29 mouse cellular contexts compared by ENCODE assay signal in the genomic region with DNA sequence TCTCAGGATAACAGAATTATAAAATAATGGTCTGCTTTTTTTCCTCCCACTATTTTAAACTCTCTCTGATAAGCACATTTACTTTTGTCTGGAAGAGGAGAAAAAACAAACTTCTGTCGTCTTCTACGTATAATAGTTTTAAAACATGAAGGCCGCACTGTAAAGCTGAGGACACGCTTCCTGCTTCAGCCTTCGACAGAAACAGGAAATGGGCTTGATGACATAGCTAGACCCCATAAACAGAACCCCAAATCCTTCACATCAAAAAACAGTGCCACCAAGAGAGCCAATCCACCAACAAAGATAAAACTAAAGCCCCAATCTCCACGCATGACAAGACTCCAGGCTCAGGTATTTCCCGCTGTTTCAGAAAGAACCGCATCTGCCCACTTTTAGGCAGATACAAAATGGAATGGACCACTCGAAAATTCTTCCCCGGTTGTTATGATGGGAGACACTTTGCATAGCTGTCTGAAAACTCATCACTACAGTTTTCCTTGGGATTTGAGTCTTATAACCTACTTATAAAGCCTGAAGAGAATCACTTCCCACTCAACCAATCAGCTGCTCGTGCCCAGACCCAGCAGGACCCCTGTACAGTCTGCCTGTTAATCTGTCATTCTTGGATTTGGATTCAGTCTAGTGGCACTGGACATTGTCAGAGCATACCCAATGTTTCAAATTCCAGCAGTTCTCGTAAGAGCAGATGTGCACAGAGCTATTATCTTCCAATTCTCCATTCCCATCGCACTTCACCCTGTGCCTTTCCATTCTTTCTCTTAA. TPM values are rescaled to one million over a fixed set of nuclear protein-coding genes. Genes with fewer than 3 reads are reported as not detected.
DNase-seq lines count a peak whose midpoint lies in the region; TF ChIP-seq lines count a peak whose summit lies in the region.
"Had no signal": no experiment of that assay in that cellular context is flagged by ENCODE, and none has a peak within 500 bp of the region (broad histone marks: within the 10 kb centered on the region; RNA-seq: fewer than 3 reads in every experiment).

No protein-coding gene starts in this region.

- intact Hi-C loops in gastrocnemius, adult 2 months (cut with DNase I), result no loop called here

- H3K27me3 ChIP-seq in midbrain, embryonic 10.5 days (ENCODE audit: low read depth, poor library complexity, severe bottlenecking), result no peaks in the 10 kb centered on the region
- H3K27me3 ChIP-seq: embryonic facial prominence, embryonic 13.5 days; heart, embryonic 12.5 days; hindbrain, embryonic 13.5 days; kidney, embryonic 15.5 days; limb, embryonic 15.5 days; neural tube, embryonic 12.5 days had no signal

- no peak overlapping the region for H3K4me3 ChIP-seq in gastrocnemius, adult 2 months
- no peak overlapping the region for H3K4me3 ChIP-seq in cortical plate, adult 2 months (ENCODE audit: insufficient read depth, low read length)
- H3K4me3 ChIP-seq in midbrain, embryonic 10.5 days, result no peak overlapping the region
- H3K4me3 ChIP-seq: embryonic facial prominence, embryonic 13.5 days; forebrain, embryonic 10.5 days; heart, embryonic 12.5 days; hindbrain, embryonic 13.5 days; kidney, embryonic 15.5 days; limb, embryonic 10.5 days; limb, embryonic 15.5 days; neural tube, embryonic 12.5 days had no signal

- H3K36me3 ChIP-seq in midbrain, embryonic 10.5 days, result no peaks in the 10 kb centered on the region
- H3K36me3 ChIP-seq: embryonic facial prominence, embryonic 13.5 days; forebrain, embryonic 10.5 days; heart, embryonic 12.5 days; hindbrain, embryonic 13.5 days; kidney, embryonic 15.5 days; limb, embryonic 10.5 days; limb, embryonic 15.5 days; neural tube, embryonic 12.5 days had no signal

- TF ChIP-seq CTCF in gastrocnemius, adult 2 months (IDR thresholded peaks at IDR 0.05), result no peak
- no peak for TF ChIP-seq CTCF in cortical plate, adult 2 months (IDR thresholded peaks at IDR 0.05; ENCODE audit: extremely low read depth, insufficient read depth, low read length)

- H3K9me3 ChIP-seq in midbrain, embryonic 10.5 days (replicated peaks), result no peaks in the 10 kb centered on the region
- H3K9me3 ChIP-seq: embryonic facial prominence, embryonic 13.5 days; forebrain, embryonic 10.5 days; G1E; heart, embryonic 12.5 days; hindbrain, embryonic 13.5 days; kidney, embryonic 15.5 days; limb, embryonic 10.5 days; limb, embryonic 15.5 days; neural tube, embryonic 12.5 days had no signal

- no peak for DNase-seq in gastrocnemius, adult 2 months
- no peak for DNase-seq in gastrocnemius, postnatal 10 days
- DNase-seq in CD4-positive, CD25-positive, alpha-beta regulatory T cell, adult 2 months (ENCODE audit: low read depth, low spot score), result peak; percentile 46
- DNase-seq in naive thymus-derived CD4-positive, alpha-beta T cell, adult 2 months (ENCODE audit: low read depth), result peak; percentile 67
- DNase-seq in kidney, postnatal 14 days, result no peak
- no peak for DNase-seq in midbrain, embryonic 10.5 days (ENCODE audit: low spot score)
- DNase-seq: adrenal gland, postnatal 14 days; cerebellum, adult 11 months; cerebellum, adult 9-11 months; gastrocnemius, postnatal 14 days; heart, adult 18-20 months; heart, postnatal 4 days; kidney, adult 18-20 months; kidney, postnatal 4 days; layer of hippocampus, postnatal 36 days; lung, embryonic 14.5 days; lung, postnatal 14 days; right cerebral cortex, postnatal 4 days had no signal

- peak overlapping the region; percentile 91; the same call in 1 of the 2 replicates for H3K27ac ChIP-seq in gastrocnemius, adult 2 months
- 0 out of 2 replicates have a peak overlapping the region, but pooled peaks have one; percentile 35 for H3K27ac ChIP-seq in cortical plate, adult 2 months (ENCODE audit: insufficient read depth, low read length)
- no peak overlapping the region for H3K27ac ChIP-seq in midbrain, embryonic 10.5 days (replicated peaks)
- H3K27ac ChIP-seq: embryonic facial prominence, embryonic 13.5 days; forebrain, embryonic 10.5 days; hindbrain, embryonic 13.5 days; kidney, embryonic 15.5 days; limb, embryonic 10.5 days; limb, embryonic 15.5 days; liver, embryonic 14.5 days; neural tube, embryonic 12.5 days had no signal

- no peak for TF ChIP-seq POLR2A in cortical plate, adult 2 months (IDR thresholded peaks at IDR 0.05; ENCODE audit: extremely low read depth, insufficient read depth, low read length)

- WGBS in midbrain, embryonic 10.5 days, result 91% methylated on average over 13 of the region's 13 CpGs

- H3K4me1 ChIP-seq in cortical plate, adult 2 months (ENCODE audit: control insufficient read depth, insufficient read depth, low read length), result peaks cover 1% of the 10 kb centered on the region; the same call in 1 of the 2 replicates
- no peaks in the 10 kb centered on the region for H3K4me1 ChIP-seq in midbrain, embryonic 10.5 days
- H3K4me1 ChIP-seq: forebrain, embryonic 10.5 days; hindbrain, embryonic 13.5 days; limb, embryonic 15.5 days; neural tube, embryonic 12.5 days had no signal

RNA-seq across cellular contexts. Expression of gene Asah2, which starts 59.0 kb away (rescaled TPM):
- total RNA-seq in gastrocnemius, adult 2 months (2021), result 1 to 10 TPM; 4.3 to 5.4 TPM
- total RNA-seq in gastrocnemius, postnatal 10 days (2021), result 10 to 100 TPM in 1 of 2 experiments, 1 to 10 TPM in 1; 9.6 to 11.4 TPM
- polyA plus RNA-seq in cortical plate, adult 2 months (2012; rRNA removed), result 5.8 and 6.2 TPM in 2 replicates
- polyA plus RNA-seq in midbrain, embryonic 10.5 days (2016; fragmentation: Nextera tagmentation; extraction: Ambion mirVana), result 0.23 and 0.34 TPM in 2 replicates

Comparison
In these comparisons a context has a peak if more than half of its experiments do, and no peak if none do; other contexts are left out.
1. DNase-seq: peak in CD4-positive, CD25-positive, alpha-beta regulatory T cell, adult 2 months (single experiment) and naive thymus-derived CD4-positive, alpha-beta T cell, adult 2 months (single experiment); none in gastrocnemius, adult 2 months (single experiment), gastrocnemius, postnatal 10 days (single experiment), kidney, postnatal 14 days (single experiment) and midbrain, embryonic 10.5 days (single experiment).